Mouse (Mus musculus) liver, embryonic 14.5 days (tissue): ENCODE results near the gene Cox10.

Experiments used
- CTCF ChIP-seq: IDR thresholded peaks from 2 replicates; pipeline ENCODE4 v1.5.1; 2016; ENCODE audit warnings: antibody characterized with exemption, low read depth, control low read depth
- EP300 ChIP-seq: IDR thresholded peaks from 2 replicates; pipeline ENCODE4 v1.6.1; 2016; ENCODE audit warnings: antibody characterized with exemption, low read depth

DNA sequence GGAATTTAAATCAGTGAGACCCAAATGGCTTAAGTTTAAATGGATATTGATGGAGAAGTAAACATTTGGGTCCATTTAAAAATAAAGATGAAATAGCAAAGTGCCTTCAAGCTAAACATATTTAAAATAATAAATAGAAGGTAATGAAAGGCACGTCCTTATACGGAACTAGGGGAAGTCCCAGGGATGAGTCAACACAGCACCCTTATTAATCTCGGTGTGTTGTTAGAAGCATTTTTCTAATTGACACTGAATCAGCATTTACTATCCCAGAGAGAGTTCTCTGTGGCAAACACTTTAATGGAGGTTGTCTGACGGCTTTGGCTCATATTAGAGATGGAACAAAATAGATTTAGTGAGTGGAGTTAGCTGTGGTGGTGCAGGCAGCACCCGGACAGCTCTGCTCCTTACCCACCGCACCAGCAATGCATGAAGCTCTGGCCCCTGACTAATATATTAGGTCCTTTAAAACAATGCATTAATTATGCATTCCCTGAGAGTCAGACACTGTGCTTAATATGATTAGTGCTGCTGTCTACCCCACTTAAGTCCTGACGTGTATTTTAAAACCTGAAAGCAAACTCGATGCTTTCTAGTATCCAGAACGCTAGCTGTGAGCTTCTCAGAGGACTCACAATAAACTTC, 56.7 kb downstream of the Cox10 start:
- no peak for TF ChIP-seq CTCF
- no peak for TF ChIP-seq EP300
